Mouse (Mus musculus): Measurements from ENCODE around the gene Zdhhc8. TPM values are rescaled to one million over a fixed set of nuclear protein-coding genes. Genes with fewer than 3 reads are reported as not detected.
A peak's percentile ranks its signal among the peaks of the same experiment; 100 is the strongest.

Gene Zdhhc8
- polyA plus RNA-seq, 1 experiment, result 52.3 TPM

DNA sequence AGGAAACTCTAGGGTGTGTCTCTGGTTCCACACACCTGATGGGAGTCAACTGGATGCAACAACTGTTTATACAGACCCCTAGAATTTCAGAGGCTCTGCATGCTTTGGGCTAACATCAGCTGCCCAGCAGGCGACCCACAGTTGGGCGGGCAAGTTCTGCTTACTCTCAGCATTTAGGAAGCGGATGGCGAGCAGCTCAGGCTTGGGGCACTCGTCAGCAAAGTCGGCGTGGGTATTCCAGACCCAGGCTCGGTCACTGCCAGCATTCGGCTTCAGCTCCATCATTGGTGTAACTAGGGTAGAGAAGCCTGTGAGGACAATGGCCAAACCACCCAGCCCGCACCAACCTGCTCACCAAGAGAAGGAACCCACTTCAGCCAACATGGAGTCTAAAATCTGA, 6.6 kb upstream of the Zdhhc8 start:
- no peaks in the 10 kb centered on the region for H3K4me1 ChIP-seq (ENCODE audit: control insufficient read depth, insufficient read depth, insufficient read length)
- TF ChIP-seq CTCF (IDR thresholded peaks at IDR 0.05; ENCODE audit: extremely low read depth, insufficient read depth, insufficient read length, insufficient replicate concordance), result no peak
- TF ChIP-seq POLR2A (IDR thresholded peaks at IDR 0.05; ENCODE audit: low read depth, low read length), result no peak
- WGBS, result 94% methylated on average over 10 of the region's 10 CpGs
- no peak overlapping the region for H3K27ac ChIP-seq (ENCODE audit: insufficient read depth, low read length)
- no peaks in the 10 kb centered on the region for H3K27me3 ChIP-seq (ENCODE audit: control insufficient read depth, insufficient read depth, low read length)
- peaks cover 30% of the 10 kb centered on the region for H3K36me3 ChIP-seq (ENCODE audit: control insufficient read depth, insufficient read depth, low read length)
- no peak for DNase-seq (ENCODE audit: low read depth in 1 of 2, low spot score in 2 of 2)
- no peak overlapping the region for H3K4me3 ChIP-seq (ENCODE audit: extremely low read depth, insufficient read depth, insufficient read length)

DNA sequence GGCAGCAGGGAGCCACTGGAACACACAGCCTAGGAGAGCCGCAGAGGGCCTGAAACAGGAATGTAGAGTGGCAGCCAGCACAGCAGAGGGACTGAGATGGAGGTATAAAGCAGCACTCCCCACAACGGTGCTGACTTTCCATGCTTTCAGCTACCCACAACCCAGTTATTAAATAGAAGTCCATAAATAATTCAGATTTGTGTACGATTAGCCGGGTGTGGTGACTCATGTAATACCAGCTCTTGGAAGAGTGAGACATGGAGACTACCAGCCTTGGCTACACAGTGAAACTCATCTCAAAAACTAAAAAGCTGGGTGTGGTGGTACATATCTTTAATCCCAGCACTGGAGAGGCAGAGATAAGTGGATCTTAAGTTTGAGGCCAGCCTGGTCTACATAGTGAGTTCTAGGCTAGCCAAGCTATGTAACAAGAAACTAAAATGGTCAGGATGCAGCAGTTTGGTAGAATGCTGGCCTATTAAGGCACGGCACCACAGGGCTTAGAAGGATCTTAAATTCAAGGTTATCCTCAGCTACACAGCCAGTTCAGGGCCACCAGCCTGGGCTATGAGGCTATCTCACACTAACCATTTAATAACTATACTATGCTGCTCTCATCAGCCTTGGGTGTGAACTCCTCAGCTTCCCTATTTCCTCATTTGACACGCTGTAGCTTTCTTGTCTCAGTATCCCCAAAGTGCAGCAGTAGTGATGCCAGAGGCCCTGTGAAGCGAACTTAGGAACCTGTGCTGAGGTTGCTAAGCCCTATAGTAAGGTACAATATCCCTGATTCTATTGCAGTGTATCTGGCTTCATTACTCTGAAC, 2.0 kb upstream of the Zdhhc8 start:
- Histone ChIP-seq H3K4me1 (ENCODE audit: control insufficient read depth, insufficient read depth, insufficient read length) (peaks cover 7% of the 10 kb centered on the region; the same call in 1 of the 2 replicates), H3K4me3 (ENCODE audit: extremely low read depth, insufficient read depth, insufficient read length) (no peak overlapping the region), H3K27me3 (ENCODE audit: control insufficient read depth, insufficient read depth, low read length) (no peaks in the 10 kb centered on the region), H3K36me3 (ENCODE audit: control insufficient read depth, insufficient read depth, low read length) (peaks cover 13% of the 10 kb centered on the region), H3K27ac (ENCODE audit: insufficient read depth, low read length) (no peak overlapping the region)
- WGBS, result 85% methylated on average over 7 of the region's 7 CpGs
- DNase-seq (ENCODE audit: low read depth in 1 of 2, low spot score in 2 of 2), result no peak
- TF ChIP-seq POLR2A (IDR thresholded peaks at IDR 0.05; ENCODE audit: low read depth, low read length) (no peak), CTCF (IDR thresholded peaks at IDR 0.05; ENCODE audit: extremely low read depth, insufficient read depth, insufficient read length, insufficient replicate concordance) (no peak)

DNA sequence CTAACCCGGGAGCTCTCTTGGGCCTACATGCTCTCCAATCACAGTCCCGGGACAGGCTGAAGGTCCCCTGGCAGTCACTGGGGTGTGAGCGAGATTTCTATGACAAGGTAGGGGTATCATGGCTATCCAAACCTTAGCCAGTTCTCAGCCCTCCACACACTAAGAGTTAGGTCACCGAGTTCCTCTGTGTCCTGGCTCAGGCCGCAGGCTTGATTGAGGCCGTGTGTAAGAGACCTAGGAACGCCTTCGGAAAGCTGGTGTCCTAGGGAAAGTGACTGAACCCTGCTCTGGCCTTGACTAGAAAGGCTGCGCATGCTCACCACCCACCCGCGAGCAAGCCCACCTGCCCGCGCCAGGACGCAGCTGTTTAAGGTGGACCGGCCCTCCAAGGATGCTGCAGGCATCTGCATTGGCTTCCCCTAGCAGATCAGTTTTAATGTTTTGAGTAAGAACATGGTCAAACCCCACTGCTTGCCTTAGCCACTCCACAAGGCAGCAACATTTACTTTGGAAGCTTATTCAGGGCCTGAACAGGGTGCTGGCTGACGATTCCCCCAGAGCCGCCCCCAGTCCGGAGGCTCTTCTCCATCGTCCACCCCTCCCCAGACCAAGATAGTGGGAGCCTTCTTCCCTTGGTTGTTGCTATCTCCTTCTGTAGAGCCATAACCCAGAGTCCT, 591 bp upstream of the Zdhhc8 start:
- no peak for TF ChIP-seq POLR2A (IDR thresholded peaks at IDR 0.05; ENCODE audit: low read depth, low read length)
- no peak for TF ChIP-seq CTCF (IDR thresholded peaks at IDR 0.05; ENCODE audit: extremely low read depth, insufficient read depth, insufficient read length, insufficient replicate concordance)
- WGBS, result 15% methylated on average over 19 of the region's 19 CpGs
- H3K4me1 ChIP-seq (ENCODE audit: control insufficient read depth, insufficient read depth, insufficient read length), result peaks cover 9% of the 10 kb centered on the region; the same call in 1 of the 2 replicates
- H3K27me3 ChIP-seq (ENCODE audit: control insufficient read depth, insufficient read depth, low read length), result no peaks in the 10 kb centered on the region
- peak overlapping the region; percentile 19 for H3K27ac ChIP-seq (ENCODE audit: insufficient read depth, low read length)
- H3K4me3 ChIP-seq (ENCODE audit: extremely low read depth, insufficient read depth, insufficient read length), result peak overlapping the region; percentile 67
- peaks cover 5% of the 10 kb centered on the region for H3K36me3 ChIP-seq (ENCODE audit: control insufficient read depth, insufficient read depth, low read length)
- DNase-seq (ENCODE audit: low read depth in 1 of 2, low spot score in 2 of 2), result peak in 1 of 2 experiments; percentile 48

GRCm38 (mm10) chr16:18233919-18234670, 841 bp downstream of the Zdhhc8 start:
- peaks cover 17% of the 10 kb centered on the region for H3K4me1 ChIP-seq (ENCODE audit: control insufficient read depth, insufficient read depth, insufficient read length)

GRCm38 (mm10) chr16:18233451-18233850, 1.5 kb downstream of the Zdhhc8 start:
- Histone ChIP-seq H3K4me3 (ENCODE audit: extremely low read depth, insufficient read depth, insufficient read length) (no peak overlapping the region), H3K27me3 (ENCODE audit: control insufficient read depth, insufficient read depth, low read length) (no peaks in the 10 kb centered on the region), H3K4me1 (ENCODE audit: control insufficient read depth, insufficient read depth, insufficient read length) (peaks cover 17% of the 10 kb centered on the region), H3K27ac (ENCODE audit: insufficient read depth, low read length) (no peak overlapping the region), H3K36me3 (ENCODE audit: control insufficient read depth, insufficient read depth, low read length) (no peaks in the 10 kb centered on the region)
- no peak for DNase-seq (ENCODE audit: low read depth in 1 of 2, low spot score in 2 of 2)
- 3% methylated on average over 1 of the region's 1 CpGs for WGBS
- TF ChIP-seq POLR2A (IDR thresholded peaks at IDR 0.05; ENCODE audit: low read depth, low read length) (no peak), CTCF (IDR thresholded peaks at IDR 0.05; ENCODE audit: extremely low read depth, insufficient read depth, insufficient read length, insufficient replicate concordance) (no peak)

More at GRCm38 (mm10) chr16:18233919-18234670, 841 bp downstream of the Zdhhc8 start:
- Histone ChIP-seq H3K27ac (ENCODE audit: insufficient read depth, low read length) (peak overlapping the region; percentile 31; the same call in 1 of the 2 replicates), H3K27me3 (ENCODE audit: control insufficient read depth, insufficient read depth, low read length) (no peaks in the 10 kb centered on the region), H3K36me3 (ENCODE audit: control insufficient read depth, insufficient read depth, low read length) (no peaks in the 10 kb centered on the region), H3K4me3 (ENCODE audit: extremely low read depth, insufficient read depth, insufficient read length) (peak overlapping the region; percentile 67)
- TF ChIP-seq CTCF (IDR thresholded peaks at IDR 0.05; ENCODE audit: extremely low read depth, insufficient read depth, insufficient read length, insufficient replicate concordance) (no peak), POLR2A (IDR thresholded peaks at IDR 0.05; ENCODE audit: low read depth, low read length) (no peak)
- DNase-seq (ENCODE audit: low read depth in 1 of 2, low spot score in 2 of 2), result no peak
- WGBS, result 5% methylated on average over 13 of the region's 13 CpGs

- Histone ChIP-seq H3K36me3 (ENCODE audit: control insufficient read depth, insufficient read depth, low read length) (peaks cover 14% of the 10 kb centered on the region), H3K4me1 (ENCODE audit: control insufficient read depth, insufficient read depth, insufficient read length) (peaks cover 17% of the 10 kb centered on the region), H3K27ac (ENCODE audit: insufficient read depth, low read length) (no peak overlapping the region), H3K4me3 (ENCODE audit: extremely low read depth, insufficient read depth, insufficient read length) (no peak overlapping the region), H3K27me3 (ENCODE audit: control insufficient read depth, insufficient read depth, low read length) (no peaks in the 10 kb centered on the region)
- no peak for DNase-seq (ENCODE audit: low read depth in 1 of 2, low spot score in 2 of 2)
- WGBS, result 81% methylated on average over 4 of the region's 4 CpGs
- TF ChIP-seq CTCF (IDR thresholded peaks at IDR 0.05; ENCODE audit: extremely low read depth, insufficient read depth, insufficient read length, insufficient replicate concordance) (no peak), POLR2A (IDR thresholded peaks at IDR 0.05; ENCODE audit: low read depth, low read length) (no peak)
Observed at GRCm38 (mm10) chr16:18231451-18231850, 3.5 kb downstream of the Zdhhc8 start.
